Mouse (Mus musculus) heart, adult 2 months (tissue): ENCODE measurements around the gene Cnbd2. TPM values are rescaled to one million over a fixed set of nuclear protein-coding genes. Genes with fewer than 3 reads are reported as not detected.

ENCODE experiments used
- DNase-seq, 2 experiments: peaks; one replicate each; pipeline ENCODE4 v3.0.0; 2021
- H3K27ac ChIP-seq: fragments of 200-600 bp; 2 replicates; pipeline ENCODE4 v1.8.1; 2022
- H3K27me3 ChIP-seq: fragments of 200-500 bp; 2 replicates; pipeline ENCODE4 v1.6.1; 2012; ENCODE audit warnings: mild to moderate bottlenecking, low read length, inconsistent platforms, mixed read lengths; ENCODE audit not compliant: control insufficient read depth, insufficient read depth
- H3K36me3 ChIP-seq: fragments of 200-500 bp; 2 replicates; pipeline ENCODE4 v1.6.1; 2012; ENCODE audit warnings: low read length, inconsistent platforms; ENCODE audit not compliant: control insufficient read depth, insufficient read depth
- H3K4me1 ChIP-seq: fragments of 200-500 bp; 2 replicates; pipeline ENCODE4 v1.6.1; 2011; ENCODE audit warnings: low read length; ENCODE audit not compliant: control insufficient read depth, insufficient read depth
- H3K4me3 ChIP-seq: fragments of 200-600 bp; 2 replicates; pipeline ENCODE4 v1.8.1; 2022
- H3K79me2 ChIP-seq: fragments of 200-500 bp; replicated peaks from 2 replicates; pipeline ENCODE4 v1.6.1; 2012; ENCODE audit warnings: mild to moderate bottlenecking, inconsistent platforms, low read length, moderate library complexity, mixed read lengths; ENCODE audit not compliant: control insufficient read depth, insufficient read depth
- H3K9ac ChIP-seq: fragments of 200-500 bp; 2 replicates; pipeline ENCODE4 v1.6.1; 2012; ENCODE audit warnings: low read depth, mild to moderate bottlenecking, control low read depth, inconsistent platforms, low read length, mixed read lengths
- CTCF ChIP-seq: fragments of 200-600 bp; IDR thresholded peaks from 2 replicates; pipeline ENCODE4 v1.8.1; 2022; ENCODE audit warnings: antibody characterized with exemption, mild to moderate bottlenecking, moderate library complexity
- EP300 ChIP-seq: fragments of 200-500 bp; IDR thresholded peaks from 2 replicates; pipeline ENCODE4 v1.6.1; 2011; ENCODE audit warnings: low read depth, low read length, control low read depth; ENCODE audit not compliant: insufficient read depth
- POLR2A ChIP-seq: fragments of 200-500 bp; IDR thresholded peaks from 2 replicates; pipeline ENCODE4 v1.6.1; 2011; ENCODE audit warnings: mild to moderate bottlenecking, low read depth, low read length, control low read depth; ENCODE audit not compliant: insufficient read depth
- WGBS: fragments of 180-500 bp; shearing (Covaris S2); methylation state at CpG from one replicate; pipeline ENCODE4 v1.1.7; 2018; 5-methylcytosine and 5-hydroxymethylcytosine counted together
- intact Hi-C: fragments of 180-260 bp; cut with DNase I; formaldehyde crosslinking; loops from one replicate; pipeline ENCODE4 v1.15.1; 2025
- polyA plus RNA-seq: library from polyadenylated mRNA; depleted of rRNA; stranded (reverse); fragments of >200 nt; gene quantifications from 2 replicates; pipeline ENCODE4 v1.2.3, GENCODE M21; 2012
- total RNA-seq, 2 experiments: library from RNA; stranded (reverse); gene quantifications; 2 replicates each; pipeline ENCODE4 v1.2.3; 2021

Cnbd2 gene
- total and polyA plus RNA-seq, 3 experiments = 0.89 to 1.0 (median 0.92) TPM

GRCm38 (mm10) chr2:156394282-156394681, 82.2 kb downstream of the Cnbd2 start:
- intact Hi-C loops = no loop called here
- Histone ChIP-seq H3K79me2 (no peaks in the 10 kb centered on the region), H3K36me3 (no peaks in the 10 kb centered on the region), H3K9ac (no peak overlapping the region), H3K4me3 (no peak overlapping the region), H3K27ac (no peak overlapping the region), H3K4me1 (no peaks in the 10 kb centered on the region), H3K27me3 (no peaks in the 10 kb centered on the region)
- 94% methylated on average over 4 of the region's 4 CpGs for WGBS
- peak; percentile 46 for TF ChIP-seq CTCF
- TF ChIP-seq EP300 = no peak
- no peak for DNase-seq

GRCm38 (mm10) chr2:156396096-156396495, 84.0 kb downstream of the Cnbd2 start:
- Histone ChIP-seq H3K27ac (no peak overlapping the region), H3K4me3 (no peak overlapping the region), H3K4me1 (no peaks in the 10 kb centered on the region), H3K79me2 (no peaks in the 10 kb centered on the region), H3K27me3 (no peaks in the 10 kb centered on the region), H3K9ac (no peak overlapping the region), H3K36me3 (no peaks in the 10 kb centered on the region)
- intact Hi-C loops = no loop called here
- TF ChIP-seq EP300 = no peak
- no peak for TF ChIP-seq CTCF
- no peak for TF ChIP-seq POLR2A
- 75% methylated on average over 2 of the region's 2 CpGs for WGBS
- DNase-seq = no peak

- no peaks in the 10 kb centered on the region for H3K36me3 ChIP-seq
- no peaks in the 10 kb centered on the region for H3K27me3 ChIP-seq
- H3K79me2 ChIP-seq = no peaks in the 10 kb centered on the region
- no peaks in the 10 kb centered on the region for H3K4me1 ChIP-seq
- H3K9ac ChIP-seq = no peak overlapping the region
- no peak overlapping the region for H3K4me3 ChIP-seq
- DNase-seq = no peak
- WGBS = 92% methylated on average over 7 of the region's 7 CpGs
- no peak for TF ChIP-seq POLR2A
- no peak for TF ChIP-seq CTCF
- TF ChIP-seq EP300 = no peak
- no peak overlapping the region for H3K27ac ChIP-seq
- intact Hi-C loops = no loop called here
Measured at GRCm38 (mm10) chr2:156397988-156398387, 85.9 kb downstream of the Cnbd2 start.

- intact Hi-C loops = no loop called here
- no peaks in the 10 kb centered on the region for H3K36me3 ChIP-seq
- WGBS = 53% methylated on average over 1 of the region's 1 CpGs
- no peak overlapping the region for H3K9ac ChIP-seq
- no peak for DNase-seq
- H3K4me1 ChIP-seq = no peaks in the 10 kb centered on the region
- H3K27me3 ChIP-seq = no peaks in the 10 kb centered on the region
- TF ChIP-seq CTCF (no peak), EP300 (no peak), POLR2A (no peak)
- H3K4me3 ChIP-seq = no peak overlapping the region
- no peak overlapping the region for H3K27ac ChIP-seq
- no peaks in the 10 kb centered on the region for H3K79me2 ChIP-seq
Measured at GRCm38 (mm10) chr2:156399485-156399884, 87.4 kb downstream of the Cnbd2 start.

- H3K4me1 ChIP-seq = no peaks in the 10 kb centered on the region
- no peaks in the 10 kb centered on the region for H3K27me3 ChIP-seq
- H3K79me2 ChIP-seq = no peaks in the 10 kb centered on the region
- intact Hi-C loops = no loop called here
- DNase-seq = no peak
- H3K27ac ChIP-seq = no peak overlapping the region
- TF ChIP-seq POLR2A = no peak
- TF ChIP-seq CTCF = no peak
- no peak for TF ChIP-seq EP300
- H3K9ac ChIP-seq = no peak overlapping the region
- H3K4me3 ChIP-seq = no peak overlapping the region
- no peaks in the 10 kb centered on the region for H3K36me3 ChIP-seq
- WGBS = 10% methylated on average over 9 of the region's 9 CpGs
Measured at GRCm38 (mm10) chr2:156401331-156401730, 89.2 kb downstream of the Cnbd2 start.

GRCm38 (mm10) chr2:156402036-156402435, 89.9 kb downstream of the Cnbd2 start:
- H3K27ac ChIP-seq = no peak overlapping the region
- WGBS = 79% methylated on average over 3 of the region's 3 CpGs
- no peaks in the 10 kb centered on the region for H3K4me1 ChIP-seq
- H3K4me3 ChIP-seq = no peak overlapping the region
- no peaks in the 10 kb centered on the region for H3K27me3 ChIP-seq
- intact Hi-C loops = no loop called here
- TF ChIP-seq EP300 (no peak), CTCF (no peak), POLR2A (no peak)
- no peaks in the 10 kb centered on the region for H3K36me3 ChIP-seq
- no peak overlapping the region for H3K9ac ChIP-seq
- DNase-seq = no peak
- H3K79me2 ChIP-seq = no peaks in the 10 kb centered on the region
